Mouse (Mus musculus) lung, embryonic 15.5 days (tissue): ENCODE measurements around the gene Sfxn1. TPM values are rescaled to one million over a fixed set of nuclear protein-coding genes. Genes with fewer than 3 reads are reported as not detected.

Source experiments
- ATAC-seq: fragments of 200-750 bp; cut with Nextera tagmentation; 2 replicates; pipeline ENCODE4 v1.8.0; 2017; ENCODE audit warnings: moderate number of reproducible peaks, borderline replicate concordance; ENCODE audit not compliant: low FRiP score, low TSS enrichment; ENCODE audit errors: extremely low read depth
- H3K27ac ChIP-seq: fragments of 300-500 bp; sonication (generic); 2 replicates; pipeline ENCODE4 v1.5.1; 2015; ENCODE audit warnings: moderate library complexity, mild to moderate bottlenecking, inconsistent platforms
- H3K27me3 ChIP-seq: fragments of 300-500 bp; sonication (generic); 2 replicates; pipeline ENCODE4 v1.6.1; 2015; ENCODE audit warnings: inconsistent platforms
- H3K36me3 ChIP-seq: fragments of 300-500 bp; sonication (generic); 2 replicates; pipeline ENCODE4 v1.6.1; 2015; ENCODE audit warnings: inconsistent platforms
- H3K4me1 ChIP-seq: fragments of 300-500 bp; sonication (generic); 2 replicates; pipeline ENCODE4 v1.6.1; 2015; ENCODE audit warnings: inconsistent platforms
- H3K4me2 ChIP-seq: fragments of 300-500 bp; sonication (generic); 2 replicates; pipeline ENCODE4 v1.6.1; 2015; ENCODE audit warnings: inconsistent platforms, mild to moderate bottlenecking, moderate library complexity
- H3K4me3 ChIP-seq: fragments of 300-500 bp; sonication (generic); 2 replicates; pipeline ENCODE4 v1.5.1; 2015; ENCODE audit warnings: mild to moderate bottlenecking, inconsistent platforms
- H3K9ac ChIP-seq: fragments of 300-500 bp; sonication (generic); 2 replicates; pipeline ENCODE4 v1.6.1; 2015; ENCODE audit warnings: inconsistent platforms
- H3K9me3 ChIP-seq: fragments of 300-500 bp; sonication (generic); 2 replicates; pipeline ENCODE4 v1.6.1; 2016; ENCODE audit warnings: inconsistent platforms
- WGBS: fragments of 180-500 bp; shearing (Covaris S2); methylation state at CpG from one replicate; pipeline ENCODE4 v1.1.7; 2015; 5-methylcytosine and 5-hydroxymethylcytosine counted together
- polyA plus RNA-seq: library from polyadenylated mRNA; unstranded; fragments of >200 nt; fragmentation: Nextera tagmentation; extraction: Ambion mirVana; gene quantifications from 2 replicates; pipeline ENCODE4 v1.2.1, GENCODE M21; 2015

Sfxn1 gene
- polyA plus RNA-seq, 1 experiment from 2014 or later = 61.5 TPM

- Histone ChIP-seq H3K9me3 (no peaks in the 10 kb centered on the region), H3K4me3 (no peak overlapping the region), H3K36me3 (no peaks in the 10 kb centered on the region), H3K27ac (no peak overlapping the region), H3K9ac (no peak overlapping the region), H3K4me1 (no peaks in the 10 kb centered on the region), H3K4me2 (no peak overlapping the region), H3K27me3 (no peaks in the 10 kb centered on the region)
- WGBS = 2% methylated on average over 3 of the region's 3 CpGs
- ATAC-seq = no peak
These were observed 8.4 kb upstream of the Sfxn1 start for GRCm38 (mm10) chr13:54063292-54063691.

GRCm38 (mm10) chr13:54066081-54066746, 5.5 kb upstream of the Sfxn1 start:
- WGBS = 62% methylated on average over 3 of the region's 3 CpGs
- no peak for ATAC-seq

GRCm38 (mm10) chr13:54067617-54068166, 4.0 kb upstream of the Sfxn1 start:
- Histone ChIP-seq H3K27ac (no peak overlapping the region), H3K27me3 (no peaks in the 10 kb centered on the region), H3K36me3 (no peaks in the 10 kb centered on the region), H3K9me3 (no peaks in the 10 kb centered on the region), H3K9ac (no peak overlapping the region), H3K4me3 (no peak overlapping the region), H3K4me2 (no peak overlapping the region), H3K4me1 (peaks cover 6% of the 10 kb centered on the region)
- ATAC-seq = no peak
- WGBS = 50% methylated on average over 6 of the region's 6 CpGs

More at GRCm38 (mm10) chr13:54066081-54066746, 5.5 kb upstream of the Sfxn1 start:
- H3K4me3 ChIP-seq = no peak overlapping the region
- no peaks in the 10 kb centered on the region for H3K36me3 ChIP-seq
- no peaks in the 10 kb centered on the region for H3K9me3 ChIP-seq
- H3K27ac ChIP-seq = no peak overlapping the region
- H3K4me2 ChIP-seq = no peak overlapping the region
- H3K27me3 ChIP-seq = no peaks in the 10 kb centered on the region
- H3K9ac ChIP-seq = no peak overlapping the region
- H3K4me1 ChIP-seq = no peaks in the 10 kb centered on the region

- Histone ChIP-seq H3K4me3 (no peak overlapping the region), H3K9me3 (no peaks in the 10 kb centered on the region), H3K27ac (no peak overlapping the region), H3K36me3 (no peaks in the 10 kb centered on the region), H3K27me3 (no peaks in the 10 kb centered on the region), H3K9ac (no peak overlapping the region), H3K4me1 (peaks cover 26% of the 10 kb centered on the region), H3K4me2 (no peak overlapping the region)
- no peak for ATAC-seq
- 94% methylated on average over 9 of the region's 9 CpGs for WGBS
These were observed 658 bp upstream of the Sfxn1 start for GRCm38 (mm10) chr13:54071011-54071410.

GRCm38 (mm10) chr13:54072526-54073057, 923 bp downstream of the Sfxn1 start:
- Histone ChIP-seq H3K4me3 (peak overlapping the region; percentile 84), H3K9me3 (no peaks in the 10 kb centered on the region), H3K27me3 (no peaks in the 10 kb centered on the region), H3K9ac (peak overlapping the region; percentile 89), H3K4me2 (peak overlapping the region; percentile 85), H3K36me3 (no peaks in the 10 kb centered on the region), H3K27ac (peak overlapping the region; percentile 86), H3K4me1 (peaks cover 32% of the 10 kb centered on the region)
- 10% methylated on average over 10 of the region's 10 CpGs for WGBS
- no peak for ATAC-seq

- Histone ChIP-seq H3K4me3 (peak overlapping the region; percentile 84), H3K4me2 (peak overlapping the region; percentile 85), H3K27me3 (no peaks in the 10 kb centered on the region), H3K36me3 (no peaks in the 10 kb centered on the region), H3K27ac (peak overlapping the region; percentile 86), H3K9ac (no peak overlapping the region), H3K9me3 (no peaks in the 10 kb centered on the region), H3K4me1 (peaks cover 33% of the 10 kb centered on the region)
- 14% methylated on average over 1 of the region's 1 CpGs for WGBS
- ATAC-seq = peak; percentile 74; the same call in 1 of the 2 replicates
These were observed 1.4 kb downstream of the Sfxn1 start for GRCm38 (mm10) chr13:54073066-54073465.

- Histone ChIP-seq H3K4me3 (peak overlapping the region; percentile 84; the same call in 1 of the 2 replicates), H3K4me2 (peak overlapping the region; percentile 85), H3K9ac (no peak overlapping the region), H3K4me1 (peaks cover 35% of the 10 kb centered on the region), H3K27ac (peak overlapping the region; percentile 86), H3K27me3 (no peaks in the 10 kb centered on the region), H3K36me3 (no peaks in the 10 kb centered on the region), H3K9me3 (no peaks in the 10 kb centered on the region)
- 42% methylated on average over 2 of the region's 2 CpGs for WGBS
- no peak for ATAC-seq
These were observed 1.8 kb downstream of the Sfxn1 start for GRCm38 (mm10) chr13:54073491-54073890.

GRCm38 (mm10) chr13:54075416-54075815, 3.7 kb downstream of the Sfxn1 start:
- Histone ChIP-seq H3K27me3 (no peaks in the 10 kb centered on the region), H3K9ac (no peak overlapping the region), H3K9me3 (no peaks in the 10 kb centered on the region), H3K4me3 (no peak overlapping the region), H3K36me3 (no peaks in the 10 kb centered on the region), H3K27ac (no peak overlapping the region), H3K4me1 (peaks cover 51% of the 10 kb centered on the region), H3K4me2 (no peak overlapping the region)
- no peak for ATAC-seq
- WGBS = 77% methylated on average over 2 of the region's 2 CpGs

GRCm38 (mm10) chr13:54076051-54076450, 4.4 kb downstream of the Sfxn1 start:
- H3K4me3 ChIP-seq = no peak overlapping the region
- no peaks in the 10 kb centered on the region for H3K9me3 ChIP-seq
- H3K9ac ChIP-seq = no peak overlapping the region
- WGBS = 92% methylated on average over 6 of the region's 6 CpGs
- H3K27me3 ChIP-seq = no peaks in the 10 kb centered on the region
- ATAC-seq = no peak
- no peak overlapping the region for H3K27ac ChIP-seq
- H3K36me3 ChIP-seq = no peaks in the 10 kb centered on the region
- H3K4me2 ChIP-seq = no peak overlapping the region
- H3K4me1 ChIP-seq = peaks cover 51% of the 10 kb centered on the region

- Histone ChIP-seq H3K4me3 (no peak overlapping the region), H3K36me3 (no peaks in the 10 kb centered on the region), H3K4me1 (peaks cover 51% of the 10 kb centered on the region), H3K9me3 (no peaks in the 10 kb centered on the region), H3K9ac (no peak overlapping the region), H3K27me3 (no peaks in the 10 kb centered on the region), H3K27ac (no peak overlapping the region), H3K4me2 (no peak overlapping the region)
- 83% methylated on average over 11 of the region's 11 CpGs for WGBS
- ATAC-seq = no peak
These were observed 5.2 kb downstream of the Sfxn1 start for GRCm38 (mm10) chr13:54076762-54077460.

GRCm38 (mm10) chr13:54077470-54078174, 6.0 kb downstream of the Sfxn1 start:
- Histone ChIP-seq H3K4me2 (no peak overlapping the region), H3K4me3 (no peak overlapping the region), H3K9me3 (no peaks in the 10 kb centered on the region), H3K27me3 (no peaks in the 10 kb centered on the region), H3K27ac (no peak overlapping the region), H3K4me1 (peaks cover 47% of the 10 kb centered on the region), H3K36me3 (no peaks in the 10 kb centered on the region), H3K9ac (no peak overlapping the region)
- no peak for ATAC-seq
- 58% methylated on average over 11 of the region's 11 CpGs for WGBS
